Mouse (Mus musculus) embryonic fibroblast, embryonic 13.5 days (primary cell): Measurements from ENCODE around the gene Uqcr10.

Source experiments
- CTCF ChIP-seq: IDR thresholded peaks from 2 replicates; pipeline ENCODE4 v1.5.1; 2011; ENCODE audit warnings: mild to moderate bottlenecking, control low read depth, low read length, moderate library complexity, borderline replicate concordance; ENCODE audit not compliant: insufficient read depth
- POLR2A ChIP-seq: IDR thresholded peaks from 2 replicates; pipeline ENCODE4 v1.6.1; 2011; ENCODE audit warnings: low read depth, mild to moderate bottlenecking, control low read depth, low read length, moderate library complexity

- TF ChIP-seq POLR2A (no peak), CTCF (no peak)
Measured at GRCm38 (mm10) chr11:4688632-4689380, 15.3 kb downstream of the Uqcr10 start.
